Mouse (Mus musculus): Measurements from ENCODE around the gene Ciart. TPM values are rescaled to one million over a fixed set of nuclear protein-coding genes. Genes with fewer than 3 reads are reported as not detected.
"Not testable (repeated sequence)": the region's sequence is repeated elsewhere in the genome, so short reads cannot be mapped to it uniquely, and the experiment has no call there.

The Ciart gene
- polyA plus RNA-seq, 1 experiment from 2014 or later = 10.2 TPM

- Histone ChIP-seq H3K27me3 (no peaks in the 10 kb centered on the region), H3K9me3 (no peaks in the 10 kb centered on the region), H3K27ac (no peak overlapping the region), H3K4me3 (no peak overlapping the region), H3K4me1 (peaks cover 16% of the 10 kb centered on the region), H3K36me3 (no peaks in the 10 kb centered on the region), H3K4me2 (replicated peaks) (no peak overlapping the region), H3K9ac (no peak overlapping the region)
- ATAC-seq (ENCODE audit: low FRiP score, low read depth) = no peak
- 85% methylated on average over 4 of the region's 4 CpGs for WGBS
Measured at GRCm38 (mm10) chr3:95879063-95879462, 3.0 kb downstream of the Ciart start.

DNA sequence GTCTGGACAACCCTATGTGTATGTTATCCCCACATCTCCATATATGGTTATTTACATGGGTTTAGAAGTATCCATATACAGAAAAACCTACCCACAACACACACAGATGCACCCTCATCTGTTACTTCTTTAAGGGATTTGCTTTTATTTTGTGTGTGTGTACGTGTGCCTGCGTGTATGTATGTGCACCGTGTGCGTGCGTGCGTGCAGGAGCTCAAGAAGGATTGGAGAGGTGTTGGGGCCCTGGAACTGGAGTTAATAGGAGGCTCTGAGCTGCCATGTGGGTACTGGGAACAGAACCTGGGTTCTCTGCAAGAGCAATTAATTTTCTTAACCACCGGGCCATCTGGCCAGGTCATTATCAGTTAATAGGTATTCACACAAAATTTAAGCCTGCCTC, 10.0 kb downstream of the Ciart start:
- H3K36me3 ChIP-seq = peaks cover 29% of the 10 kb centered on the region
- no peaks in the 10 kb centered on the region for H3K27me3 ChIP-seq
- peak overlapping the region; percentile 74 for H3K4me2 ChIP-seq (replicated peaks)
- ATAC-seq (ENCODE audit: low FRiP score, low read depth) = no peak
- WGBS = 59% methylated on average over 7 of the region's 7 CpGs
- H3K4me1 ChIP-seq = peaks cover 15% of the 10 kb centered on the region
- no peaks in the 10 kb centered on the region for H3K9me3 ChIP-seq
- peak overlapping the region; percentile 73 for H3K4me3 ChIP-seq
- no peak overlapping the region for H3K27ac ChIP-seq
- H3K9ac ChIP-seq = peak overlapping the region; percentile 83

DNA sequence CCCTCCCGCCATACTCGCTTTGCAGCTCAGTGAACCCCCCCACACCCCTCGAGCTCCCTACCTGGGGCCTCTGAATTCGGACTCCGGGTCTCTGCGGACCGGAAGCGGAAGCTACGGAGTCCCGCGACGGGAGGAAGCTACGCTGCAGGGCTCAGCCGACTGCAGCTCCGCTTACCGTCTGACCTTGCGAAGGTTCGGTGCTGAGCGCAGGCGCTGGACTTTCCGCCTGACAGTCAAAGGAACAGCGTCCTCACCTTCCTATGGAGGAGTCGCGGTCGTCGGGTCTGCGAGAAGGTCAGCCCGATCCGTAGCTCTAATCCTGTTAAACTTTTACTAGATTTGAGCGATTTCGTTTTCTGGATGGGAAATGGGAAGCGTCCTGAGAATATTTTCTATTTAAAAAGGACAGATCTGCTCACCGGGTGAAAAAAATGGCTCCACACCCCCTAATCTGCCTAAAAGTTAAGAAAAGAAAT, 10.6 kb downstream of the Ciart start, which contains the start of gene Mrps21:
TSS of gene Mrps21 (minus strand) at position 128 of the 476 bp plus-strand sequence.
- no peaks in the 10 kb centered on the region for H3K9me3 ChIP-seq
- peak within 1 kb of the TSS; percentile 83 for H3K9ac ChIP-seq
- H3K4me2 ChIP-seq (replicated peaks) = peak within 1 kb of the TSS; percentile 74
- H3K4me1 ChIP-seq = peaks cover 15% of the 10 kb centered on the region
- peak within 1 kb of the TSS; percentile 73 for H3K4me3 ChIP-seq
- peaks cover 33% of the 10 kb centered on the region for H3K36me3 ChIP-seq
- ATAC-seq (ENCODE audit: low FRiP score, low read depth) = peak; percentile 95
- WGBS = under 1% methylated on average over 33 of the region's 33 CpGs
- peak within 1 kb of the TSS; percentile 73 for H3K27ac ChIP-seq
- H3K27me3 ChIP-seq = no peaks in the 10 kb centered on the region

- Histone ChIP-seq H3K27ac (peak overlapping the region; percentile 73), H3K4me3 (peak overlapping the region; percentile 73), H3K4me1 (peaks cover 15% of the 10 kb centered on the region), H3K4me2 (replicated peaks) (peak overlapping the region; percentile 74), H3K27me3 (no peaks in the 10 kb centered on the region), H3K9ac (peak overlapping the region; percentile 83), H3K9me3 (no peaks in the 10 kb centered on the region), H3K36me3 (peaks cover 37% of the 10 kb centered on the region)
- WGBS = 5% methylated on average over 15 of the region's 15 CpGs
- ATAC-seq (ENCODE audit: low FRiP score, low read depth) = peak; percentile 51
Measured at GRCm38 (mm10) chr3:95870976-95871375, 11.1 kb downstream of the Ciart start.

- H3K9me3 ChIP-seq = no peaks in the 10 kb centered on the region
- 91% methylated on average over 2 of the region's 2 CpGs for WGBS
- H3K4me1 ChIP-seq = peaks cover 13% of the 10 kb centered on the region
- no peak overlapping the region for H3K4me2 ChIP-seq (replicated peaks)
- H3K4me3 ChIP-seq = no peak overlapping the region
- H3K9ac ChIP-seq = no peak overlapping the region
- peaks cover 64% of the 10 kb centered on the region for H3K36me3 ChIP-seq
- no peak overlapping the region for H3K27ac ChIP-seq
- no peak for ATAC-seq (ENCODE audit: low FRiP score, low read depth)
- no peaks in the 10 kb centered on the region for H3K27me3 ChIP-seq
Measured at GRCm38 (mm10) chr3:95867408-95867807, 14.6 kb downstream of the Ciart start.

DNA sequence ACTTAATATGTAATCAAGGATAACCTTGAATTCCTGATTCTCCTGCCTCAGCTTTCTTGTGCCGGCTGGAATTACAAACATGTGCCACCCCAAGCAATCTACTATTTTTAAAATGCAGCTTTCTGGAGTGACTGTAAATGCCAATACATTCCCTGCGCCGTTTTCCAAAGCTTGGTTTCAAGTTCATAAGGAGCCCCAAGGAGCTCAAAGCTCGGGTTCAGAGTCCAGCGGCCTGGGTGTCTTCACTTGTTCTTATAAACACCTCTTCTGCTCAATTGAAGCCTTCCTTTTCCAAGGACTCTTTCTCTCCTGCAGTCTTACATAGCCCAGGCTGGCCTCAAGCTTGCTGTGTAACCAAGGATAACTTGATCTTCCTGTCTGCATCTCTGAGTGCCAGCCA, 16.0 kb downstream of the Ciart start:
- Histone ChIP-seq H3K4me2 (replicated peaks) (no peak overlapping the region), H3K27me3 (no peaks in the 10 kb centered on the region), H3K9ac (no peak overlapping the region), H3K36me3 (peaks cover 68% of the 10 kb centered on the region), H3K27ac (no peak overlapping the region), H3K4me3 (no peak overlapping the region), H3K4me1 (peaks cover 7% of the 10 kb centered on the region), H3K9me3 (no peaks in the 10 kb centered on the region)
- WGBS = 84% methylated on average over 5 of the region's 5 CpGs
- no peak for ATAC-seq (ENCODE audit: low FRiP score, low read depth)

GRCm38 (mm10) chr3:95865571-95865970, 16.5 kb downstream of the Ciart start:
- Histone ChIP-seq H3K36me3 (peaks cover 68% of the 10 kb centered on the region), H3K9me3 (no peaks in the 10 kb centered on the region), H3K4me1 (peaks cover 4% of the 10 kb centered on the region), H3K4me2 (replicated peaks) (no peak overlapping the region), H3K4me3 (no peak overlapping the region), H3K27me3 (no peaks in the 10 kb centered on the region), H3K27ac (no peak overlapping the region), H3K9ac (no peak overlapping the region)
- no peak for ATAC-seq (ENCODE audit: low FRiP score, low read depth)
- 87% methylated on average over 20 of the region's 20 CpGs for WGBS

- Histone ChIP-seq H3K27ac (no peak overlapping the region), H3K27me3 (no peaks in the 10 kb centered on the region), H3K9me3 (no peaks in the 10 kb centered on the region), H3K36me3 (peaks cover 65% of the 10 kb centered on the region), H3K4me2 (replicated peaks) (no peak overlapping the region), H3K4me1 (no peaks in the 10 kb centered on the region), H3K4me3 (no peak overlapping the region), H3K9ac (no peak overlapping the region)
- 79% methylated on average over 5 of the region's 5 CpGs for WGBS
- no peak for ATAC-seq (ENCODE audit: low FRiP score, low read depth)
Measured at GRCm38 (mm10) chr3:95865050-95865449, 17.0 kb downstream of the Ciart start.

DNA sequence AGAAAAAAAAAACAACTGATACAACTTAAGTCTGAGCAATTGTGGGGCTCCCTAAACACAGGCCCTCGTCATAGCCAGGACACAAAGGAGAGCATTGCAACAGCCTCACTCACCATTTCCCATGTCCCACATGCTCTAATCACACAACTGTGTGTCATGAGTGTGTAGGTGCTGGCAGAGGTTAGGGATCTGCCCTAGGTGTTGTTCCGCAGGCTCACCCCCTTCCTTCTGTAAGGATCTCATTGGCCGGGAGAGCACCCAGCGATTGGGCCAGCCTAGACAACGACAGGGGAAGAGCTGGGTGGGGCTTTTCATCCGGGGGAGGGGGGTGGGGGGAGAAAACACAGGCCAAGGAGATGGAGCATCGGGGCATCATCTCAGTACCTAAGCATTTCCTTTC, 18.5 kb downstream of the Ciart start:
- 77% methylated on average over 7 of the region's 7 CpGs for WGBS
- ATAC-seq (ENCODE audit: low FRiP score, low read depth) = no peak
- Histone ChIP-seq H3K9ac (no peak overlapping the region), H3K36me3 (peaks cover 51% of the 10 kb centered on the region), H3K4me1 (no peaks in the 10 kb centered on the region), H3K27ac (no peak overlapping the region), H3K27me3 (no peaks in the 10 kb centered on the region), H3K9me3 (no peaks in the 10 kb centered on the region), H3K4me2 (replicated peaks) (no peak overlapping the region), H3K4me3 (no peak overlapping the region)

- peak; percentile 44; the same call in 1 of the 2 replicates for ATAC-seq (ENCODE audit: low FRiP score, low read depth)
- H3K4me1 ChIP-seq = no peaks in the 10 kb centered on the region
- no peak overlapping the region for H3K27ac ChIP-seq
- no peak overlapping the region for H3K9ac ChIP-seq
- no peak overlapping the region for H3K4me2 ChIP-seq (replicated peaks)
- no peak overlapping the region for H3K4me3 ChIP-seq
- H3K36me3 ChIP-seq = peaks cover 37% of the 10 kb centered on the region
- no peaks in the 10 kb centered on the region for H3K9me3 ChIP-seq
- no peaks in the 10 kb centered on the region for H3K27me3 ChIP-seq
- WGBS = 49% methylated on average over 2 of the region's 2 CpGs
Measured at GRCm38 (mm10) chr3:95861796-95862195, 20.3 kb downstream of the Ciart start.

DNA sequence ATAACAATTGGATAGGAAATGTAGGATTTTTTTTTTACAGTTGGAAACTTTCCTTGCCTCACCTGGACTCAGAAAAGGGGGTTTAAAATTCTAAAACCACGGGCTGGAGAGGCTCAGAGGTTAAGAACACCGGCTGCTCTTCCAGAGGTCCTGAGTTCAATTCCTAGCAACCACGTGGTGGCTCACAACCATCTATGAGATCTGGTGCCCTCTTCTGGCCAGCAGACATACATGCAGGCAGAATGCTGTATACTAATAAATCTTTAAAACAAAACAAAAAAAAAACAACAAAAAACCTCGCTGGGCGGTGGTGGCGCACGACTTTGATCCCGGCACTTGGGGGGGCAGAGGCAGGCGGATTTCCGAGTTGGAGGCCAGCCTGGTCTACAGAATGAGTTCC, 20.8 kb downstream of the Ciart start:
- H3K4me2 ChIP-seq (replicated peaks) = no peak overlapping the region
- no peak overlapping the region for H3K4me3 ChIP-seq
- no peak for ATAC-seq (ENCODE audit: low FRiP score, low read depth)
- H3K27me3 ChIP-seq = no peaks in the 10 kb centered on the region
- 78% methylated on average over 10 of the region's 10 CpGs for WGBS
- no peak overlapping the region for H3K9ac ChIP-seq
- 0 out of 2 replicates have a peak, but pooled peaks cover under 1% of the 10 kb centered on the region for H3K4me1 ChIP-seq
- no peak overlapping the region for H3K27ac ChIP-seq
- peaks cover 34% of the 10 kb centered on the region for H3K36me3 ChIP-seq
- H3K9me3 ChIP-seq = no peaks in the 10 kb centered on the region

- no peaks in the 10 kb centered on the region for H3K27me3 ChIP-seq
- no peak overlapping the region for H3K9ac ChIP-seq
- no peak overlapping the region for H3K27ac ChIP-seq
- no peak overlapping the region for H3K4me3 ChIP-seq
- 86% methylated on average over 3 of the region's 3 CpGs for WGBS
- ATAC-seq (ENCODE audit: low FRiP score, low read depth) = no peak
- H3K36me3 ChIP-seq = peaks cover 25% of the 10 kb centered on the region
- H3K4me1 ChIP-seq = 0 out of 2 replicates have a peak, but pooled peaks cover 2% of the 10 kb centered on the region
- H3K9me3 ChIP-seq = no peaks in the 10 kb centered on the region
- no peak overlapping the region for H3K4me2 ChIP-seq (replicated peaks)
Measured at GRCm38 (mm10) chr3:95860323-95860722, 21.7 kb downstream of the Ciart start.

GRCm38 (mm10) chr3:95858278-95858677, 23.8 kb downstream of the Ciart start:
- not testable (repeated sequence) for H3K9me3 ChIP-seq; H3K4me2 ChIP-seq (replicated peaks); H3K27me3 ChIP-seq; ATAC-seq (ENCODE audit: low FRiP score, low read depth); H3K9ac ChIP-seq; H3K27ac ChIP-seq; H3K4me3 ChIP-seq
- 81% methylated on average over 3 of the region's 3 CpGs for WGBS
- Histone ChIP-seq H3K36me3 (peaks cover 15% of the 10 kb centered on the region), H3K4me1 (peaks cover 11% of the 10 kb centered on the region)

All from limb, embryonic 13.5 days (tissue).